Mouse (Mus musculus): Measurements from ENCODE around the gene Mapk12. TPM values are rescaled to one million over a fixed set of nuclear protein-coding genes. Genes with fewer than 3 reads are reported as not detected.
A peak's percentile ranks its signal among the peaks of the same experiment; 100 is the strongest.

Gene Mapk12
- total and polyA plus RNA-seq, 3 experiments: 0.18 TPM; not detected in 2

DNA sequence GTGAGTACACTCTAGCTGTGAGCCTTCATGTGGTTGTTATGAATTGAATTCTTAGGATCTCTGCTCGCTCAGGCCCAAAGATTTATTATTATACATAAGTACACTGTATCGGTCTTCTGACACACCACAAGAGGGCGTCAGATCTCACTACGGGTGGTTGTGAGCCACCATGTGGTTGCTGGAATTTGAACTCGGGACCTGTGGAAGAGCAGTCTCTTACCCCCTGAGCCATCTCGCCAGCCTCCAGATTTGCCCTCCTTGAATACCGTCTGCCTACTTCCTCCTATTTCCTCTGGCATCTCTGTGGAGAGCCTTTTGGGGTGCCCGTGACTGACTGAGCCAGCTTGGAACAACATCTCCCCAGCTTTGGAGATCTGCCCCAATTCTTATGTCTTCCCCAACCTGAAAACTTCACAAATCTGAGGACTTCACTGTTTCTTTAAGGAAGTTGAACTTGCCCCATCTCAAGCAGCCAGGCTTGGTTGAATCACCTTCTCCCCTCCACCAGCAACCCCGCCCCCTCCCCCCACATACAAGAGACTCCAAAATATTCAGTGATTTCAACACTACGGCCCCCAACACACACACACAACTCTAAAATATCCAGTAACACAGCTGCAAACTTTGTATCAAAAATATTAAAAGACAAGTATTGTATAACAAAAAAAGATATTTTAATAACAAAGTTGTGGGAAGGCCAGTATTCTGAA, 41.2 kb upstream of the Mapk12 start:
- Histone ChIP-seq H3K27me3 (ENCODE audit: control insufficient read depth in 1 of 2, insufficient read depth in 2 of 2, low read length in 2 of 2) (no peaks in the 10 kb centered on the region), H3K9me3 (replicated peaks; ENCODE audit: insufficient read depth, low read length) (no peaks in the 10 kb centered on the region), H3K27ac (ENCODE audit: control insufficient read depth, low read depth, low read length) (no peak overlapping the region), H3K36me3 (ENCODE audit: control insufficient read depth in 1 of 2, insufficient read depth in 2 of 2, low read length in 2 of 2) (peaks cover 0 to 11% of the 10 kb centered on the region in 2 experiments; a peak in 2 of 4 replicates), H3K79me2 (ENCODE audit: control insufficient read depth, insufficient read depth, low read length, poor library complexity) (no peaks in the 10 kb centered on the region), H3K4me3 (ENCODE audit: control insufficient read depth in 1 of 2, insufficient read depth in 1 of 2, low read depth in 2 of 2, low read length in 2 of 2) (no peak overlapping the region), H3K9ac (ENCODE audit: control insufficient read depth, low read depth, low read length, poor library complexity, severe bottlenecking) (no peak overlapping the region), H3K4me1 (ENCODE audit: control insufficient read depth in 1 of 2, insufficient read depth in 2 of 2, low read length in 2 of 2) (peaks cover 4 to 15% of the 10 kb centered on the region in 2 experiments; a peak in 3 of 4 replicates)
- TF ChIP-seq E2F4 (IDR thresholded peaks at IDR 0.05; ENCODE audit: borderline replicate concordance, low read depth, low read length) (no peak), POLR2A (IDR thresholded peaks at IDR 0.05; ENCODE audit: control insufficient read depth in 1 of 2, insufficient read depth in 1 of 2, low read depth in 1 of 2, low read length in 2 of 2, poor library complexity in 1 of 2) (no peak), ELF1 (IDR thresholded peaks at IDR 0.05; ENCODE audit: low read depth, low read length) (no peak)
- DNase-seq (ENCODE audit: low read depth, low spot score): no peak

DNA sequence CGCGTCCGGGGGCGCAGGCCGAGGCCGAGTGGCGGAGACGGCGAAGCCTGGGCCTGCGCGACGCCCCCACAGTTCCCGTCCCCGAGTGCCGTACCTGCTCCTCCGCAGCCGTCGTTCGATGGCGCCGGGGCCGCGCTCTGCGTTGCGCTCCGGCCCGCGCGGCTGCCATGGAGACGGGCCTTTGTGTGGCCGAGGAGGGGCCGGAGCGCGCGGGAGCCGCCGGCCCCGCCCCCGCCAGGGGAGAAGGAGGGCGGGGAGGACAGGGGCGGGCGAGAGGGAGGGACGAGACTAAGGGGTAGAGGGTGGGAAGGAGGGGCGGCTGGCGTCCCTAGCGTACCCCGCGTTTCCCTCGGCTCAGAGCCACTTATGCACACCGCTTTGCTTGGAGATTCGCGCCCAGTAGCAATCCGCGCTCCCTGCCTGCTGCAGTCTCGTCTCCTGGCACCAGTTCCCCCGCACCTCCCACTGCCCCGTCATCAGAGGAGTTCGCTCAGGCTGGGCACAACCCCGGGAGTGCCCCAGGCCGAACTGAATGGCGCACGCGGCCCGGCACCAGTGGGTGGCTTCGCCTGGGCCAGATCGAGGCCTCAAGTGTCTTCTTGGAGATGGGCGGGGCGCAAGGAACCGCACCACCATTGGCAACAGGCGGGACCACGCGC, 40.2 kb upstream of the Mapk12 start, which contains the start of gene Plxnb2:
Plxnb2 (minus strand) TSS at position 218 of the 659 bp plus-strand sequence.
- no peaks in the 10 kb centered on the region for H3K27me3 ChIP-seq (ENCODE audit: control insufficient read depth in 1 of 2, insufficient read depth in 2 of 2, low read length in 2 of 2)
- H3K9me3 ChIP-seq (replicated peaks; ENCODE audit: insufficient read depth, low read length): no peaks in the 10 kb centered on the region

DNA sequence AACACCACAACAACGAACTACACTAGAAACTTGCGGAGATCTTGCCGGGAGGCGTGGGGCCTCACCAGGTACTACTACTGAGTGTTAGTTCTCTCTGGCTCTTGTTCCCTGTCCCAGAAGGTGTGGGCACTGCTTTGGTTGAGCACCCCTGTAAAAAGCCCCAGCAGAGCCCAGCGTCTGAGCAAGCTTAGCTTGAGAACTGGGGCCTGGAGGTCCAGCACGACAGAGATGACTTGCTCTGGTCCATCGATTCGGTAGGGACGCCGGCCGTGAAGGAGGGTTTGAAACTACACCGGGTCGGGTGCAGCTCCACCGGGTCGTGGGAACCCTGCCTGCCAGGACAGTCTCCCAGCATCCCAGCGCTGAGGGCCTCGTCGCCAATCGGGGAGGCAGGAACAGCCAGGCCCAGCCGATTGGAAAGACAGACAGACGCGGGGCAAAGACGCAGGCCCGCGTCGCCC, 39.6 kb upstream of the Mapk12 start:
- Histone ChIP-seq H3K4me3 (ENCODE audit: control insufficient read depth in 1 of 2, insufficient read depth in 1 of 2, low read depth in 2 of 2, low read length in 2 of 2) (no peak overlapping the region), H3K9me3 (replicated peaks; ENCODE audit: insufficient read depth, low read length) (no peaks in the 10 kb centered on the region), H3K27me3 (ENCODE audit: control insufficient read depth in 1 of 2, insufficient read depth in 2 of 2, low read length in 2 of 2) (no peaks in the 10 kb centered on the region), H3K4me1 (ENCODE audit: control insufficient read depth in 1 of 2, insufficient read depth in 2 of 2, low read length in 2 of 2) (peaks cover 4 to 16% of the 10 kb centered on the region in 2 experiments; a peak in 3 of 4 replicates), H3K79me2 (ENCODE audit: control insufficient read depth, insufficient read depth, low read length, poor library complexity) (no peaks in the 10 kb centered on the region), H3K9ac (ENCODE audit: control insufficient read depth, low read depth, low read length, poor library complexity, severe bottlenecking) (no peak overlapping the region), H3K36me3 (ENCODE audit: control insufficient read depth in 1 of 2, insufficient read depth in 2 of 2, low read length in 2 of 2) (peaks cover 0 to 11% of the 10 kb centered on the region in 2 experiments; a peak in 2 of 4 replicates), H3K27ac (ENCODE audit: control insufficient read depth, low read depth, low read length) (no peak overlapping the region)
- DNase-seq (ENCODE audit: low read depth, low spot score): no peak
- TF ChIP-seq POLR2A (IDR thresholded peaks at IDR 0.05; ENCODE audit: control insufficient read depth in 1 of 2, insufficient read depth in 1 of 2, low read depth in 1 of 2, low read length in 2 of 2, poor library complexity in 1 of 2) (no peak), CTCF (IDR thresholded peaks at IDR 0.05 in 2 of 3, conservative IDR thresholded peaks at IDR 0.05 in 1 of 3; ENCODE audit: control insufficient read depth in 1 of 3, insufficient read depth in 1 of 3, low read depth in 2 of 3, low read length in 3 of 3, poor library complexity in 1 of 3, severe bottlenecking in 1 of 3) (no peak), MYB (IDR thresholded peaks at IDR 0.05; ENCODE audit: low read depth, low read length) (no peak), ZKSCAN1 (IDR thresholded peaks at IDR 0.05; ENCODE audit: low read depth, low read length) (no peak), HCFC1 (IDR thresholded peaks at IDR 0.05; ENCODE audit: low read depth, low read length) (no peak), GATA1 (IDR thresholded peaks at IDR 0.05; ENCODE audit: low read depth, low read length) (no peak), JUND (IDR thresholded peaks at IDR 0.05; ENCODE audit: low read depth, low read length) (no peak), CHD2 (IDR thresholded peaks at IDR 0.05; ENCODE audit: low read length) (no peak), MAFK (IDR thresholded peaks at IDR 0.05; ENCODE audit: borderline replicate concordance, low read depth, low read length) (no peak), TBP (IDR thresholded peaks at IDR 0.05; ENCODE audit: low read depth, low read length) (no peak), POLR2AphosphoS2 (IDR thresholded peaks at IDR 0.05; ENCODE audit: low read length) (no peak), RCOR1 (IDR thresholded peaks at IDR 0.05; ENCODE audit: low read depth, low read length) (no peak), SIN3A (IDR thresholded peaks at IDR 0.05; ENCODE audit: low read length) (no peak), CHD1 (IDR thresholded peaks at IDR 0.05; ENCODE audit: low read depth, low read length) (no peak)

More for the DNA sequence above, 40.2 kb upstream of the Mapk12 start, which contains the start of gene Plxnb2:
- H3K4me3 ChIP-seq (ENCODE audit: control insufficient read depth in 1 of 2, insufficient read depth in 1 of 2, low read depth in 2 of 2, low read length in 2 of 2): no peak within 1 kb of the TSS
- H3K9ac ChIP-seq (ENCODE audit: control insufficient read depth, low read depth, low read length, poor library complexity, severe bottlenecking): no peak within 1 kb of the TSS
- DNase-seq (ENCODE audit: low read depth, low spot score): no peak
- TF ChIP-seq E2F4 (IDR thresholded peaks at IDR 0.05; ENCODE audit: borderline replicate concordance, low read depth, low read length) (no peak), POLR2A (IDR thresholded peaks at IDR 0.05; ENCODE audit: control insufficient read depth in 1 of 2, insufficient read depth in 1 of 2, low read depth in 1 of 2, low read length in 2 of 2, poor library complexity in 1 of 2) (0 out of 4 replicates have a peak, but pooled peaks of 1 of the 2 experiments have one; percentile 23)
- no peak within 1 kb of the TSS for H3K27ac ChIP-seq (ENCODE audit: control insufficient read depth, low read depth, low read length)
- peaks cover 4 to 16% of the 10 kb centered on the region in 2 experiments; a peak in 3 of 4 replicates for H3K4me1 ChIP-seq (ENCODE audit: control insufficient read depth in 1 of 2, insufficient read depth in 2 of 2, low read length in 2 of 2)
- H3K79me2 ChIP-seq (ENCODE audit: control insufficient read depth, insufficient read depth, low read length, poor library complexity): no peaks in the 10 kb centered on the region
- peaks cover 0 to 11% of the 10 kb centered on the region in 2 experiments; a peak in 2 of 4 replicates for H3K36me3 ChIP-seq (ENCODE audit: control insufficient read depth in 1 of 2, insufficient read depth in 2 of 2, low read length in 2 of 2)

All from MEL (cell line).